In genomic region chr7:109722618-109723017, GRCm38 (mm10) we compare ENCODE assay signal across 16 mouse cellular contexts. TPM values are rescaled to one million over a fixed set of nuclear protein-coding genes. Genes with fewer than 3 reads are reported as not detected.
DNase-seq lines count a peak whose midpoint lies in the region; ATAC-seq and TF ChIP-seq lines count a peak whose summit lies in the region.
"Had no signal": no experiment of that assay in that cellular context is flagged by ENCODE, and none has a peak within 500 bp of the region (broad histone marks: within the 10 kb centered on the region; RNA-seq: fewer than 3 reads in every experiment).

No protein-coding gene starts in this region.

- H3K36me3 ChIP-seq in kidney, postnatal 0 days (ENCODE audit: insufficient read depth, low read length): no peaks in the 10 kb centered on the region
- H3K36me3 ChIP-seq: kidney, embryonic 15.5 days; liver, embryonic 13.5 days; midbrain, embryonic 12.5 days had no signal

- H3K9ac ChIP-seq in kidney, postnatal 0 days (ENCODE audit: low read depth, low read length): no peak overlapping the region
- H3K9ac ChIP-seq: kidney, embryonic 15.5 days; liver, embryonic 13.5 days; midbrain, embryonic 12.5 days had no signal

- no peak for ATAC-seq in kidney, postnatal 0 days (replicated peaks; ENCODE audit: low FRiP score, low read depth)
- no peak for ATAC-seq in inflammation-experienced regulatory T-cells, adult 6 months
- ATAC-seq: Patski had no signal

- no peak overlapping the region for H3K4me3 ChIP-seq in kidney, postnatal 0 days (replicated peaks; ENCODE audit: low read depth, low read length)
- H3K4me3 ChIP-seq: kidney, embryonic 15.5 days; liver, embryonic 13.5 days; midbrain, embryonic 12.5 days had no signal

- WGBS in kidney, postnatal 0 days: 94% methylated on average over 2 of the region's 2 CpGs

- no peaks in the 10 kb centered on the region for H3K9me3 ChIP-seq in kidney, postnatal 0 days (replicated peaks; ENCODE audit: low read length)
- H3K9me3 ChIP-seq: kidney, embryonic 15.5 days; liver, embryonic 13.5 days had no signal

- no peak overlapping the region for H3K27ac ChIP-seq in kidney, postnatal 0 days
- H3K27ac ChIP-seq: kidney, embryonic 15.5 days; liver, embryonic 13.5 days; midbrain, embryonic 12.5 days had no signal

- no peak for DNase-seq in kidney, postnatal 0 days (ENCODE audit: low spot score)
- DNase-seq in kidney, postnatal 14 days: no peak
- DNase-seq in thymus, postnatal 0 days (ENCODE audit: low spot score): peak; percentile 16
- no peak for DNase-seq in thymus, postnatal 36 days
- peak; percentile 87 for DNase-seq in R1 (ENCODE audit: low read depth, low spot score)
- DNase-seq in cerebellum, adult 11 months: no peak
- DNase-seq: adrenal gland, postnatal 25 days; heart, adult 11 months; heart, postnatal 4 days; layer of hippocampus, postnatal 36 days; liver, embryonic 13.5 days; thymus, adult 18-20 months had no signal

- H3K4me1 ChIP-seq in kidney, postnatal 0 days (replicated peaks; ENCODE audit: insufficient read depth, low read length): no peaks in the 10 kb centered on the region
- H3K4me1 ChIP-seq: kidney, embryonic 15.5 days; liver, embryonic 13.5 days; midbrain, embryonic 12.5 days had no signal

- H3K27me3 ChIP-seq in kidney, postnatal 0 days (ENCODE audit: insufficient read depth, low read length): no peaks in the 10 kb centered on the region
- H3K27me3 ChIP-seq: kidney, embryonic 15.5 days; liver, embryonic 13.5 days; midbrain, embryonic 12.5 days; Patski had no signal

- TF ChIP-seq CTCF in kidney, postnatal 0 days (IDR thresholded peaks at IDR 0.05; ENCODE audit: low read depth): peak; percentile 31; the same call in 1 of the 2 replicates

- no peak overlapping the region for H3K4me2 ChIP-seq in kidney, postnatal 0 days (ENCODE audit: low read length)
- H3K4me2 ChIP-seq: kidney, embryonic 15.5 days; liver, embryonic 13.5 days; midbrain, embryonic 12.5 days had no signal

RNA-seq across cellular contexts. Expression of gene BC051019, which starts 1.0 kb away (rescaled TPM):
- not detected in 2 replicates for polyA plus RNA-seq in kidney, postnatal 0 days (2015; fragmentation: Nextera tagmentation; extraction: Ambion mirVana)
- polyA plus RNA-seq in thymus, postnatal 0 days (2015; fragmentation: Nextera tagmentation; extraction: Ambion mirVana): 0.35 and 0.45 TPM in 2 replicates
- polyA plus RNA-seq in inflammation-experienced regulatory T-cells, adult 6 months (2017; shearing (Covaris generic)): under 1 TPM in 1 of 3 experiments, not detected in 2; 0.27 TPM
- polyA plus RNA-seq: kidney, embryonic 15.5 days; midbrain, embryonic 12.5 days had no signal

RNA-seq across cellular contexts. Expression of gene Ascl3, which starts 8.9 kb away (rescaled TPM):
- 0.61 and 0.68 TPM in 2 replicates for polyA plus RNA-seq in kidney, postnatal 0 days (2015; fragmentation: Nextera tagmentation; extraction: Ambion mirVana)
- polyA plus RNA-seq in thymus, postnatal 0 days (2015; fragmentation: Nextera tagmentation; extraction: Ambion mirVana): 0.19 and 0.21 TPM in 2 replicates
- polyA plus RNA-seq in inflammation-experienced regulatory T-cells, adult 6 months (2017; shearing (Covaris generic)): under 1 TPM in 1 of 3 experiments, not detected in 2; 0.83 TPM
- polyA plus RNA-seq: kidney, embryonic 15.5 days; liver, embryonic 13.5 days; midbrain, embryonic 12.5 days had no signal

RNA-seq across cellular contexts. Expression of gene Akip1, which starts 19.1 kb away (rescaled TPM):
- 33.1 and 33.6 TPM in 2 replicates for polyA plus RNA-seq in kidney, postnatal 0 days (2015; fragmentation: Nextera tagmentation; extraction: Ambion mirVana)
- 44.6 and 47.5 TPM in 2 replicates for polyA plus RNA-seq in thymus, postnatal 0 days (2015; fragmentation: Nextera tagmentation; extraction: Ambion mirVana)
- polyA plus RNA-seq in inflammation-experienced regulatory T-cells, adult 6 months (2017; shearing (Covaris generic)): 10 to 100 TPM; 27.1 to 43.4 (median 31.9) TPM

RNA-seq across cellular contexts. Expression of gene St5, which starts 19.2 kb away (rescaled TPM):
- polyA plus RNA-seq in kidney, postnatal 0 days (2015; fragmentation: Nextera tagmentation; extraction: Ambion mirVana): 40.3 and 42.2 TPM in 2 replicates
- 28.6 and 31.4 TPM in 2 replicates for polyA plus RNA-seq in thymus, postnatal 0 days (2015; fragmentation: Nextera tagmentation; extraction: Ambion mirVana)
- under 1 TPM; 0.36 to 0.90 (median 0.47) TPM for polyA plus RNA-seq in inflammation-experienced regulatory T-cells, adult 6 months (2017; shearing (Covaris generic))

RNA-seq across cellular contexts. Expression of gene Tmem9b, which starts 30.1 kb away (rescaled TPM):
- 94.9 and 95.7 TPM in 2 replicates for polyA plus RNA-seq in kidney, postnatal 0 days (2015; fragmentation: Nextera tagmentation; extraction: Ambion mirVana)
- 70.3 and 74.9 TPM in 2 replicates for polyA plus RNA-seq in thymus, postnatal 0 days (2015; fragmentation: Nextera tagmentation; extraction: Ambion mirVana)
- 100 to 1,000 TPM; 103 to 142 (median 121) TPM for polyA plus RNA-seq in inflammation-experienced regulatory T-cells, adult 6 months (2017; shearing (Covaris generic))

Comparison
In these comparisons a context has a peak if more than half of its experiments do, and no peak if none do; other contexts are left out.
1. DNase-seq: peak in thymus, postnatal 0 days (single experiment) and R1 (single experiment); none in kidney, postnatal 0 days (single experiment), kidney, postnatal 14 days (single experiment), thymus, postnatal 36 days (0 of 2) and cerebellum, adult 11 months (single experiment).